Mouse (Mus musculus): ENCODE measurements at regions not wholly inside any gene's neighbourhood (a gene's known extent, or its start where the extent isn't known, plus 50 kb on each side); places are given as distances from the start of the nearest gene placed in this dataset.

GRCm38 (mm10) chr3:81482742-81483141 lies 446.5 kb downstream of the Pdgfc start:
- no peak for DNase-seq (ENCODE audit: low read depth, low spot score)
- H3K36me3 ChIP-seq (ENCODE audit: control insufficient read depth, insufficient read depth, low read length, poor library complexity, severe bottlenecking): no peaks in the 10 kb centered on the region
- no peaks in the 10 kb centered on the region for H3K27me3 ChIP-seq (ENCODE audit: control insufficient read depth, insufficient read depth, low read length, poor library complexity, severe bottlenecking)

- H3K36me3 ChIP-seq (ENCODE audit: control insufficient read depth, insufficient read depth, low read length, poor library complexity, severe bottlenecking): no peaks in the 10 kb centered on the region
- H3K27me3 ChIP-seq (ENCODE audit: control insufficient read depth, insufficient read depth, low read length, poor library complexity, severe bottlenecking): no peaks in the 10 kb centered on the region
- DNase-seq (ENCODE audit: low read depth, low spot score): no peak
Observed at GRCm38 (mm10) chr3:81483363-81483762, 447.1 kb downstream of the Pdgfc start.

GRCm38 (mm10) chr3:81505316-81505715 lies 427.1 kb upstream of the Ctso start:
- no peaks in the 10 kb centered on the region for H3K36me3 ChIP-seq (ENCODE audit: control insufficient read depth, insufficient read depth, low read length, poor library complexity, severe bottlenecking)
- H3K27me3 ChIP-seq (ENCODE audit: control insufficient read depth, insufficient read depth, low read length, poor library complexity, severe bottlenecking): no peaks in the 10 kb centered on the region
- no peak for DNase-seq (ENCODE audit: low read depth, low spot score)

- Histone ChIP-seq H3K27me3 (ENCODE audit: control insufficient read depth, insufficient read depth, low read length, poor library complexity, severe bottlenecking) (no peaks in the 10 kb centered on the region), H3K36me3 (ENCODE audit: control insufficient read depth, insufficient read depth, low read length, poor library complexity, severe bottlenecking) (no peaks in the 10 kb centered on the region)
- DNase-seq (ENCODE audit: low read depth, low spot score): no peak
Observed at GRCm38 (mm10) chr3:81508611-81509010, 423.8 kb upstream of the Ctso start.

- DNase-seq (ENCODE audit: low read depth, low spot score): no peak
- H3K36me3 ChIP-seq (ENCODE audit: control insufficient read depth, insufficient read depth, low read length, poor library complexity, severe bottlenecking): no peaks in the 10 kb centered on the region
- H3K27me3 ChIP-seq (ENCODE audit: control insufficient read depth, insufficient read depth, low read length, poor library complexity, severe bottlenecking): no peaks in the 10 kb centered on the region
Observed at GRCm38 (mm10) chr3:81521804-81522203, 410.6 kb upstream of the Ctso start.

- no peaks in the 10 kb centered on the region for H3K36me3 ChIP-seq (ENCODE audit: control insufficient read depth, insufficient read depth, low read length, poor library complexity, severe bottlenecking)
- DNase-seq (ENCODE audit: low read depth, low spot score): no peak
- H3K27me3 ChIP-seq (ENCODE audit: control insufficient read depth, insufficient read depth, low read length, poor library complexity, severe bottlenecking): no peaks in the 10 kb centered on the region
Observed at GRCm38 (mm10) chr3:81530872-81531271, 401.5 kb upstream of the Ctso start.

GRCm38 (mm10) chr3:81535448-81536205 lies 396.8 kb upstream of the Ctso start:
- H3K27me3 ChIP-seq (ENCODE audit: control insufficient read depth, insufficient read depth, low read length, poor library complexity, severe bottlenecking): no peaks in the 10 kb centered on the region
- DNase-seq (ENCODE audit: low read depth, low spot score): no peak

GRCm38 (mm10) chr3:81554773-81555172 lies 377.6 kb upstream of the Ctso start:
- H3K36me3 ChIP-seq (ENCODE audit: control insufficient read depth, insufficient read depth, low read length, poor library complexity, severe bottlenecking): no peaks in the 10 kb centered on the region
- H3K27me3 ChIP-seq (ENCODE audit: control insufficient read depth, insufficient read depth, low read length, poor library complexity, severe bottlenecking): no peaks in the 10 kb centered on the region
- DNase-seq (ENCODE audit: low read depth, low spot score): no peak

More at GRCm38 (mm10) chr3:81535448-81536205, 396.8 kb upstream of the Ctso start:
- H3K36me3 ChIP-seq (ENCODE audit: control insufficient read depth, insufficient read depth, low read length, poor library complexity, severe bottlenecking): no peaks in the 10 kb centered on the region

- no peak for DNase-seq (ENCODE audit: low read depth, low spot score)
- Histone ChIP-seq H3K36me3 (ENCODE audit: control insufficient read depth, insufficient read depth, low read length, poor library complexity, severe bottlenecking) (no peaks in the 10 kb centered on the region), H3K27me3 (ENCODE audit: control insufficient read depth, insufficient read depth, low read length, poor library complexity, severe bottlenecking) (no peaks in the 10 kb centered on the region)
Observed at GRCm38 (mm10) chr3:81562610-81563258, 369.7 kb upstream of the Ctso start.

- H3K27me3 ChIP-seq (ENCODE audit: control insufficient read depth, insufficient read depth, low read length, poor library complexity, severe bottlenecking): no peaks in the 10 kb centered on the region
- no peaks in the 10 kb centered on the region for H3K36me3 ChIP-seq (ENCODE audit: control insufficient read depth, insufficient read depth, low read length, poor library complexity, severe bottlenecking)
- DNase-seq (ENCODE audit: low read depth, low spot score): no peak
Observed at GRCm38 (mm10) chr3:81563858-81564756, 368.3 kb upstream of the Ctso start.

- Histone ChIP-seq H3K27me3 (ENCODE audit: control insufficient read depth, insufficient read depth, low read length, poor library complexity, severe bottlenecking) (no peaks in the 10 kb centered on the region), H3K36me3 (ENCODE audit: control insufficient read depth, insufficient read depth, low read length, poor library complexity, severe bottlenecking) (no peaks in the 10 kb centered on the region)
- DNase-seq (ENCODE audit: low read depth, low spot score): no peak
Observed at GRCm38 (mm10) chr3:81564757-81565063, 367.7 kb upstream of the Ctso start.

- H3K36me3 ChIP-seq (ENCODE audit: control insufficient read depth, insufficient read depth, low read length, poor library complexity, severe bottlenecking): no peaks in the 10 kb centered on the region
- DNase-seq (ENCODE audit: low read depth, low spot score): no peak
- H3K27me3 ChIP-seq (ENCODE audit: control insufficient read depth, insufficient read depth, low read length, poor library complexity, severe bottlenecking): no peaks in the 10 kb centered on the region; the same call in 1 of the 2 replicates
Observed at GRCm38 (mm10) chr3:81583387-81584027, 348.9 kb upstream of the Ctso start.

- Histone ChIP-seq H3K36me3 (ENCODE audit: control insufficient read depth, insufficient read depth, low read length, poor library complexity, severe bottlenecking) (no peaks in the 10 kb centered on the region), H3K27me3 (ENCODE audit: control insufficient read depth, insufficient read depth, low read length, poor library complexity, severe bottlenecking) (no peaks in the 10 kb centered on the region)
- DNase-seq (ENCODE audit: low read depth, low spot score): no peak
Observed at GRCm38 (mm10) chr3:81589109-81589508, 343.3 kb upstream of the Ctso start.

GRCm38 (mm10) chr3:81629157-81629556 lies 303.2 kb upstream of the Ctso start:
- H3K27me3 ChIP-seq (ENCODE audit: control insufficient read depth, insufficient read depth, low read length, poor library complexity, severe bottlenecking): no peaks in the 10 kb centered on the region
- H3K36me3 ChIP-seq (ENCODE audit: control insufficient read depth, insufficient read depth, low read length, poor library complexity, severe bottlenecking): no peaks in the 10 kb centered on the region
- DNase-seq (ENCODE audit: low read depth, low spot score): no peak
